8 mouse cellular contexts compared by ENCODE assay signal in the genomic region with DNA sequence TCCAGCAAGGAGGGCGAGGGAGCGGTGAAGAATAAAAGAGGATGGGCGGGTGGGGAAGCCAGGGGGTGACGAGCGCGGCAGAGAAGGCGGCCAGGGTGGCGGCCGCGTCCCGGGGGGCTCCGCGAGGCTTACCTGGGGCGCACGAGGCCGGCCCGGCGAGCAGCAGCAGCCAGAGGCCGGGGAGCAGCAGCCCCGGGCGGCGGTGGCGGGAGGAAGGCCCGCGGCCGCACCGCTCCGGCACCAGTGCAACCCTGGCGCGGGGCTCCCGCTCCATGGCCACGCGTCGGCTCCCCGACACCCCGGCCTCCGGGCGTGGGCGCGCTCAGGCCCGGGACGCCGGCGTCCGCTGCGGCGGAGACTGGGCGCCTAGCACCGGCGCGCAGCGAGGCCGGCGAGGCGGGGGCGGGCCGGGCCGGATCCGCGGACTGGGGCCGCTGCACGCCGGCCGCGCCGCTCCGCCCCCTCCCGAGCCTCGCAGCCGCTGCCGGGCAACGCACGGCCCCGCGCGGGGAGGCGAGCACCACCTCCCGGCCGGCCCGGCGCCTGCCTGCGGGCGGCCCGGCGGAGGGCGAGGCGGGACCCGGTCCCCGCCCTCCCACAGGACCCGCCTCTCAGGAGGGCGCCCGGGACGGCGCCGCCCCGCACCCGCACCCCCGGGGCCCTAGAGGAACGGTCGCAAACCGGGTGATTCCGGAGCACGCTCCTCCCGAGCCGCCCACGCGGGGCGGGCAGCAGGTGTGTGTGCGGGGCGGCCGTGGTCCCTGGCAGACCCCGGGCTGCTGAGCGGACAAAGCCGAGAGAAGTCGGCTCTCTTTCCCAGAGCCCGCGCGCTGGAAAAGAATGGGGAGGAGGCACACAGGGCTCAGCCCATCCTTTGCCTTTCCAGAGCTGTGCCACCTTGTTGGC. TPM values are rescaled to one million over a fixed set of nuclear protein-coding genes. Genes with fewer than 3 reads are reported as not detected.
A peak's percentile ranks its signal among the peaks of the same experiment; 100 is the strongest.
DNase-seq lines count a peak whose midpoint lies in the region; ATAC-seq lines count a peak whose summit lies in the region.

Gene D630045J12Rik (minus strand): TSS at position 274 of the 906 bp plus-strand sequence.

- peak within 1 kb of the TSS; percentile 99 for H3K9ac ChIP-seq in hindbrain, embryonic 13.5 days

- H3K27me3 ChIP-seq in hindbrain, embryonic 13.5 days, result no peaks in the 10 kb centered on the region

- peak within 1 kb of the TSS; percentile 86 for H3K4me2 ChIP-seq in hindbrain, embryonic 13.5 days

- no peaks in the 10 kb centered on the region for H3K36me3 ChIP-seq in hindbrain, embryonic 13.5 days

- peak within 1 kb of the TSS; percentile 93 for H3K4me3 ChIP-seq in hindbrain, embryonic 13.5 days

- peak; percentile 93 for ATAC-seq in hindbrain, embryonic 13.5 days (ENCODE audit: low FRiP score)

- H3K9me3 ChIP-seq in hindbrain, embryonic 13.5 days, result no peaks in the 10 kb centered on the region

- DNase-seq in R1 (ENCODE audit: low read depth, low spot score), result peak; percentile 65
- peak; percentile 75 for DNase-seq in cerebellum, adult 9-11 months
- peak; percentile 44 to 51 for DNase-seq in frontal cortex, postnatal 25 days (ENCODE audit: low spot score in 2 of 2)
- DNase-seq in layer of hippocampus, postnatal 36 days, result peak; percentile 70 to 71
- peak; percentile 70 for DNase-seq in lung, postnatal 36 days
- peak; percentile 45 to 46 for DNase-seq in right cerebral cortex, adult 2 months (ENCODE audit: low spot score in 2 of 2)
- DNase-seq in urinary bladder, postnatal 14 days (ENCODE audit: low spot score), result peak; percentile 72

- peaks cover 47% of the 10 kb centered on the region for H3K4me1 ChIP-seq in hindbrain, embryonic 13.5 days (replicated peaks)

- under 1% methylated on average over 86 of the region's 118 CpGs for WGBS in hindbrain, embryonic 13.5 days

- peak within 1 kb of the TSS; percentile 99 for H3K27ac ChIP-seq in hindbrain, embryonic 13.5 days

RNA-seq across cellular contexts. Expression of gene D630045J12Rik, which starts in this region (rescaled TPM):
- 13.4 and 14.0 TPM in 2 replicates for polyA plus RNA-seq in hindbrain, embryonic 13.5 days (2015; fragmentation: Nextera tagmentation; extraction: Ambion mirVana)
- 10 to 100 TPM; 37.0 to 39.5 TPM for total RNA-seq in layer of hippocampus, postnatal 36 days (2021)

Comparison
In these comparisons a context has a peak if more than half of its experiments do, and no peak if none do; other contexts are left out.
1. Peak in every context shown above with its lines: DNase-seq, ATAC-seq, H3K4me3 ChIP-seq and H3K27ac ChIP-seq.